Mouse (Mus musculus) midbrain, postnatal 0 days (tissue): ENCODE data around the gene Rnase2b. TPM values are rescaled to one million over a fixed set of nuclear protein-coding genes. Genes with fewer than 3 reads are reported as not detected.

Experiments
- ATAC-seq: fragments of 200-750 bp; cut with Nextera tagmentation; 2 replicates; pipeline ENCODE4 v1.8.0; 2017; ENCODE audit warnings: moderate number of reproducible peaks, mild to moderate bottlenecking, moderate TSS enrichment, moderate library complexity; ENCODE audit not compliant: low FRiP score
- DNase-seq: peaks from one replicate; pipeline ENCODE4 v3.0.0-alpha.2; 2015; ENCODE audit warnings: low spot score
- H3K27ac ChIP-seq: fragments of 300-500 bp; sonication (generic); 2 replicates; pipeline ENCODE4 v1.5.1; 2014; ENCODE audit warnings: low read depth, mild to moderate bottlenecking, low read length, mixed read lengths
- H3K27me3 ChIP-seq: fragments of 300-500 bp; sonication (generic); 2 replicates; pipeline ENCODE4 v1.6.1; 2014; ENCODE audit warnings: low read length, control low read depth, mixed read lengths; ENCODE audit not compliant: insufficient read depth
- H3K36me3 ChIP-seq: fragments of 300-500 bp; sonication (generic); 2 replicates; pipeline ENCODE4 v1.6.1; 2014; ENCODE audit warnings: low read length, control low read depth, mixed read lengths; ENCODE audit not compliant: insufficient read depth
- H3K4me1 ChIP-seq: fragments of 300-500 bp; sonication (generic); 2 replicates; pipeline ENCODE4 v1.6.1; 2014; ENCODE audit warnings: mild to moderate bottlenecking, control low read depth, antibody characterized with exemption, low read length, mixed read lengths; ENCODE audit not compliant: insufficient read depth
- H3K4me2 ChIP-seq: fragments of 300-500 bp; sonication (generic); 2 replicates; pipeline ENCODE4 v1.6.1; 2014; ENCODE audit warnings: low read depth, mild to moderate bottlenecking, low read length, mixed read lengths; ENCODE audit not compliant: poor library complexity, severe bottlenecking
- H3K4me3 ChIP-seq: fragments of 300-500 bp; sonication (generic); 2 replicates; pipeline ENCODE4 v1.5.1; 2014; ENCODE audit warnings: low read depth, mild to moderate bottlenecking, low read length, moderate library complexity
- H3K9ac ChIP-seq: fragments of 300-500 bp; sonication (generic); replicated peaks from 2 replicates; pipeline ENCODE4 v1.6.1; 2014; ENCODE audit warnings: mild to moderate bottlenecking, low read length, moderate library complexity, mixed read lengths; ENCODE audit not compliant: poor library complexity, severe bottlenecking
- H3K9me3 ChIP-seq: fragments of 300-500 bp; sonication (generic); 2 replicates; pipeline ENCODE4 v1.6.1; 2016; ENCODE audit warnings: low read length, control low read depth
- CTCF ChIP-seq: IDR thresholded peaks from 2 replicates; pipeline ENCODE4 v1.5.1; 2016; ENCODE audit warnings: antibody characterized with exemption, mild to moderate bottlenecking
- whole genome bisulfite sequencing: fragments of 180-500 bp; shearing (Covaris S2); extraction: QIAGEN DNeasy Blood & Tissue Kit; methylation state at CpG from one replicate; pipeline ENCODE4 v1.1.7; 2014; 5-methylcytosine and 5-hydroxymethylcytosine counted together
- polyA plus RNA-seq: library from polyadenylated mRNA; unstranded; fragments of >200 nt; fragmentation: Nextera tagmentation; extraction: Ambion mirVana; gene quantifications from 2 replicates; pipeline ENCODE4 v1.2.1, GENCODE M21; 2015
- total RNA-seq: library from RNA; depleted of rRNA; stranded (reverse); fragments of >200 nt; gene quantifications from 2 replicates; pipeline ENCODE4 v1.2.3, GENCODE M21; 2014

Gene Rnase2b
- total and polyA plus RNA-seq, 2 experiments from 2014 or later: not detected

DNA sequence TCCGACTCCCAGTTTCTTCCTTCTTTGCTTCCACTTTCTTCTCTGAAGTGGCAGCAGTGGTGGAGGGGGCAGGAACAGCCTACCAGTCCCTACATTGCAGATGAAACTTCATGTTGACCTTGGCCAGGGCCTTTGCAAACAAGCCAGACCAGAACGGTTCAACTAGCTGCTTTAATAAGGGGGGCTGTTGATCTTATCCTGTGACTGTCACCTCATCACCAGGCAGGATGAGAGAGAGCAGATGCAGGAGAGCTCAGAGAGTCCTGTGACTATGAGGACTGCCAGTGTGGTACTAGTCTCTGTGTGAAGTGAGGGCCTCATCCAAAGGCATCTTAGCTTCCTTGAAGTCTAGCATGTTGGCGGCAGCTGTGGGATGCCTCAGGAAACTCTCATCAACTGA lies 14.1 kb upstream of the Rnase2b start:
- Histone ChIP-seq H3K27me3 (no peaks in the 10 kb centered on the region), H3K4me3 (no peak overlapping the region), H3K27ac (no peak overlapping the region), H3K4me2 (no peak overlapping the region), H3K36me3 (no peaks in the 10 kb centered on the region), H3K9me3 (no peaks in the 10 kb centered on the region), H3K9ac (no peak overlapping the region), H3K4me1 (no peaks in the 10 kb centered on the region)
- whole genome bisulfite sequencing: 68% methylated on average over 3 of the region's 3 CpGs
- no peak for TF ChIP-seq CTCF
- ATAC-seq (no peak), DNase-seq (no peak)

DNA sequence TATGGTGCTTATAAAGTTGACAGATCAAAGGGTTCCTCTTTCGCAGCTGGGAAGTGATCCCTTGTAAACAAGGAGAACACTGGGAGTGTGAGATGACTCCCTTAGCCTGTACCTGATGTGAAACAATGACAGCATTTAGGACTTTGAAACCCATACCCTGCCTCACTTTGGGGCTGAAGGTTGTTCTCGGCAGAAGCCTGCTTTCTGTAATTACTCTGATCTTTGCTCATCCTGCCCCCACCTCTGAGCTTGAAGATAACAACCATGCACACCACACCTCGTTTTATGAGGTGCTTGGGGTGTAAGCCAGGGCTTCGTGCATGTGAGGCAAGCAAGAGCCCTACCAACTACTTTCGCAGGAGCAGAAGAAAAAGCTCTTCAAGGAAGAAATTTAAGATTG lies 12.9 kb upstream of the Rnase2b start:
- Histone ChIP-seq H3K4me2 (no peak overlapping the region), H3K4me1 (no peaks in the 10 kb centered on the region), H3K36me3 (no peaks in the 10 kb centered on the region), H3K4me3 (no peak overlapping the region), H3K27me3 (no peaks in the 10 kb centered on the region), H3K9ac (no peak overlapping the region), H3K9me3 (no peaks in the 10 kb centered on the region), H3K27ac (no peak overlapping the region)
- TF ChIP-seq CTCF: no peak
- no peak for ATAC-seq
- 75% methylated on average over 5 of the region's 5 CpGs for WGBS
- DNase-seq: no peak

DNA sequence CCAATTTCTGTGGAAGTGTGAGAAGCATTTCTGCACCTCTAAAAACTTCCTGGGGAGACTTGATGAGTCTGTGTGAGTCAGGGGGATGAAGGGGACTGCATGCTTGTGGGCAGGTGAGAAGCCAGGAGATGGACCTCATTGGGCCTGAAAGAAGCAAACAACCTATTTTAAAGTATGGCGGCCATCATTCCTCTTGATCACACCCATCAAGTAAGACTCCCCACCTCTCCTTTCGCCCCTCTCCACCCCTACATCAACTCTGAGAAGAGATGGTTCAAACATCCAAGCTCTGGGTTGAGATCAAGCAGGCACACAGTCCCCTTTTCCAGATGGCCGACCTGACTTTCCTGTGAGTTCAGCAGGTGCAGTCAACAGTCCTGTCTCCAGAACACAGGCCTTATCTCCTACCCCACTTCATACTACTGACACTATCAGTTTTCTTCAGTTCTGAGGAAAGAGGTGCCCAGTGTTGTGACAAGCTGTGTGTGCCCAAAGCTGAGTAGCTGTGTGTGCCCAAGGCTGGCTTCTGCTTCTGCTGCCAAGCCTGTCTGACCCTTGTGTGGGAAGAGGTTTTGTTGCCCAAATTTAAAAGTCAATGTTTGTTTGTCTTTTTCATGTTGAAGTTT lies 11.7 kb upstream of the Rnase2b start:
- 93% methylated on average over 3 of the region's 3 CpGs for WGBS
- H3K4me2 ChIP-seq: no peak overlapping the region
- no peak for DNase-seq
- H3K27ac ChIP-seq: no peak overlapping the region
- H3K4me3 ChIP-seq: no peak overlapping the region
- H3K36me3 ChIP-seq: no peaks in the 10 kb centered on the region
- ATAC-seq: no peak
- H3K9ac ChIP-seq: no peak overlapping the region
- no peaks in the 10 kb centered on the region for H3K27me3 ChIP-seq
- TF ChIP-seq CTCF: no peak
- H3K4me1 ChIP-seq: no peaks in the 10 kb centered on the region
- no peaks in the 10 kb centered on the region for H3K9me3 ChIP-seq

DNA sequence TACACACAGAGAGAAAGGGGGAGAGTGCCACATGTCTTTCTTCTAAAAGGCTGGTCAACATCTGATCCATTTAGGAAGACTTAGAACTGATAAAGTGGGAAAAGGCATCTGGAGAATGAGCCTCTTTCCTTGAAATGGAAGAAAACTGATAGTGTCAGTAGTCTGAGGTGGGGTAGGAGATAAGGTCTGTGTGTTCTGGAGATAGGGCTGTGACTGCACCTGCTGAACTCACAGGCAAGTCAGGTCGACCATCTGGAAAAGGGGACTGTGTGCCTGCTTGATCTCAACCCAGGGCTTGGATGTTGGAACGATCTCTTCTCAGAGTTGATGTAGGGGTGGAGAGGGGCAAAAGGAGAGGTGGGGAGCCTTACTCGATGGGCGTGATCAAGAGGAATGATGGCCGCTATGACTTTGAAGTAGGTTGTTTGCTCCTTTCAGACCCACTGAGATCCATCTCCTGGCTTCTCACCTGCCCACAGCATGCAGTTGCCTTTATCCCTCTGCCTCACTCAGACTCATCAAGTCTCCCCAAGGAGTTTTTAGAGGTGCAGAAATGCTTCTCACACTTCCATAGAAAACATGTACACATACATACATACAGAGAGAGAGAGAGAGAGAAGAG lies 9.7 kb upstream of the Rnase2b start:
- H3K4me3 ChIP-seq: no peak overlapping the region
- no peaks in the 10 kb centered on the region for H3K9me3 ChIP-seq
- H3K27me3 ChIP-seq: no peaks in the 10 kb centered on the region
- TF ChIP-seq CTCF: no peak
- H3K36me3 ChIP-seq: no peaks in the 10 kb centered on the region
- no peak overlapping the region for H3K27ac ChIP-seq
- no peak overlapping the region for H3K9ac ChIP-seq
- ATAC-seq (no peak), DNase-seq (no peak)
- no peaks in the 10 kb centered on the region for H3K4me1 ChIP-seq
- H3K4me2 ChIP-seq: no peak overlapping the region
- WGBS: 88% methylated on average over 5 of the region's 5 CpGs

DNA sequence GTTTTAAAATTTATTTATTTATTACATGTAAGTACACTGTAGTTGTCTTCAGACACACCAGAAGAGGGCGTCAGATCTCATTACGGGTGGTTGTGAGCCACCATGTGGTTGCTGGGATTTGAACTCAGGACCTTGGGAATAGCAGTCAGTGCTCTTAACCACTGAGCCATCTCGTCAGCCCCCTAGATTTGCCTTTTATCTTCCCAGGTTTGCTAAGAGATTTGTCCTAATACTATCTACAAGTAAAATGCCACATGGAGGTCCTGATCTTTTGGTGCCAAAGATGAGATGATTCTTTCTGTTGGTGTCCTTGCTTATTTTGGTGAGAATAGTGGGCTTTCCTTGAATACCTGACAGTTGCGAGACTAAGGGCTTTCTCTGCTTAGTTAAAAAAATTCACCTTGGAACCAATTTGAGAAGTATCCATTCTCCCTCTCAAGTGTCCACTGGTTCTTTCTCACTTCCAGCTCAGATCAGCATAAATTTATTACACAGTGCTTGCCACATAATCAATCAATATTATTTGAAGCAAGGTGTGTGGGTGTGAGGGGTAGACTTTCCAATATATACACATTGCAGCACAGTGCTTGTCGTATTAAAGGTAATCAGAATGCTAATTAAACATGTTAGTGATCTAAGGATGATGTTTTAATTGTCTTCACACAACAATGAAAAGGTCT lies 5.9 kb upstream of the Rnase2b start:
- no peak for ATAC-seq
- no peak overlapping the region for H3K4me3 ChIP-seq
- H3K4me2 ChIP-seq: no peak overlapping the region
- no peaks in the 10 kb centered on the region for H3K27me3 ChIP-seq
- 89% methylated on average over 5 of the region's 5 CpGs for WGBS
- no peak for TF ChIP-seq CTCF
- H3K9ac ChIP-seq: no peak overlapping the region
- no peak overlapping the region for H3K27ac ChIP-seq
- DNase-seq: no peak
- no peaks in the 10 kb centered on the region for H3K4me1 ChIP-seq
- H3K36me3 ChIP-seq: no peaks in the 10 kb centered on the region
- H3K9me3 ChIP-seq: no peaks in the 10 kb centered on the region

DNA sequence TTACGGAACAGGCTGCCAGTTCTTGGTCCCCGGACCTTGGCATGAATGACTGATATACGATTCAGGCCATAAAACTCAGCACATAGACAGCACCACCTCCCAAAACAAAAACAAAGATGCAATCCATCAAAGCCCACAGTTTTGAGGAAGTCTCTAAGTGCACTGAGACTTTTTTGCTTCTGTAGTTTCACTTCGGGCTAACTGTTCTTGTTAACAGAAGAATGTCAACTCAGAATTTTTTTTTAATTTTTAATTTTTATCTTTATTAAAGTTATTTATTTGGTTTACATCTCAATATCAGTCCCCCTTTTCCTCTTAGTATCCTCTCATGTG lies 5.4 kb upstream of the Rnase2b start:
- Histone ChIP-seq H3K4me2 (no peak overlapping the region), H3K36me3 (no peaks in the 10 kb centered on the region), H3K4me3 (no peak overlapping the region), H3K4me1 (no peaks in the 10 kb centered on the region), H3K27ac (no peak overlapping the region), H3K9me3 (no peaks in the 10 kb centered on the region), H3K9ac (no peak overlapping the region), H3K27me3 (no peaks in the 10 kb centered on the region)
- no peak for ATAC-seq
- DNase-seq: no peak
- no peak for TF ChIP-seq CTCF
- 88% methylated on average over 4 of the region's 4 CpGs for WGBS
